Mouse (Mus musculus): ENCODE data around the gene Vmn1r193.
"Not testable (repeated sequence)": the region's sequence is repeated elsewhere in the genome, so short reads cannot be mapped to it uniquely, and the experiment has no call there.

Gene Vmn1r193

DNA sequence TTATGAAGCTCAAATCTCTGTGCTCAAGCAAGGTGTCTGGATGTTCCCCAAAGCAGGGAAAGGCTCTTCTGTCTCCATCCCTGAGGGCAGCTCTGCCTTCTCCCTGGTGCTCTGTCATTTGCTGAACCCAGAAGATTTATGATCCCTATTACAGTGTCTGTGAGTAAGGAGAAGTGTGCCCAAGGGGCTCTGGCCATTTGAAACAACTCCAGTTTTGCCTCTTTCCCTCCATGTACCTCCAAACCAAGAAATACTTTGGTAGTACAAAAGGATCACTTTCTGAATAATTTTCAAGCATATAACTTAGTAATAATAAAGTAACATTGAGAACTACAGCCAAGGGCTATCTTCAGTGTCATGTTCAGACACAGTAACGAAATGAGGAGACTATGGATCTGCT lies at the start of gene Vmn1r193:
Gene Vmn1r193 (minus strand): TSS at position 101 of the 400 bp plus-strand sequence.
- DNase-seq (ENCODE audit: low read depth in 1 of 2, low spot score in 2 of 2) = not testable (repeated sequence)

DNA sequence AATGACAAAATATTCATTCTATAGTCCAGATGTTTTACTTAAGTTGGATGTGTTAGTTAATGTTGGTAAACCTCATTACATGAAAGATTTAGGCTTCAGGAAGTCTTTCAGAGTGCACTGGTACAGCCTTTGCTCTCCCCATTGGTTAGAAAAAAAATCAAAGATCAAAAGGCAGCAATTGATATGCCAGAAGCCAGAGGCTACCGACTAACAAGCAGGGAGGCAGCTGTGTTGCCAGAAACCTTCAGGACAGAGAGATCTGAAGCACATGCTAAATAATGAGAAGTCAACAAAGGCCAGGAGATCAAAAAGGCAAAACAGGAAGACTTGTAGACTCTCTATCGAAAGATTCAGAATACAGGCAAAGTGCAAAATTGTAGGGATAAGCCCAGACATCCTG lies 48.8 kb upstream of the Vmn1r193 start:
- no peak for DNase-seq (ENCODE audit: low read depth in 1 of 2, low spot score in 2 of 2)

DNA sequence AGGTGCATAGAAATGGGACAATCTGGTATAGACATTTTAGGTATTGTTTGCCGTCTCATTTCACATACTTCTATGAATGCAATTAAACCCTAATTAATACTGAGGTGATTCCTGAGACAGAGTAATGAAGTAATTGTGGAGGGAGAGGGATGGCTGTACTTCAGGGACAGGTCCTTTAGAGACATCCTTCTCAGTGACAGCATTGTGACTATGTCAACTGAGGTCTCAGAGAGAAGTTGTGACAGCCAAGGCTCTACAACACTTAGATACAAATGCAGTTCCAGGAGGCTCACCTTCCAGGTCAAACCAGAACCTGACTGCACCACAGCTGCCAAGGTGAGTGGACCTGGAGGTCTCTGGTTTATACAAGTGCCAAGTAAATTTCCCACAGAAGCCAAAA lies 47.3 kb upstream of the Vmn1r193 start, which contains the start of gene Vmn1r195:
Gene Vmn1r195 (plus strand): TSS at position 301 of the 400 bp plus-strand sequence.
- not testable (repeated sequence) for DNase-seq (ENCODE audit: low read depth in 1 of 2, low spot score in 2 of 2)

DNA sequence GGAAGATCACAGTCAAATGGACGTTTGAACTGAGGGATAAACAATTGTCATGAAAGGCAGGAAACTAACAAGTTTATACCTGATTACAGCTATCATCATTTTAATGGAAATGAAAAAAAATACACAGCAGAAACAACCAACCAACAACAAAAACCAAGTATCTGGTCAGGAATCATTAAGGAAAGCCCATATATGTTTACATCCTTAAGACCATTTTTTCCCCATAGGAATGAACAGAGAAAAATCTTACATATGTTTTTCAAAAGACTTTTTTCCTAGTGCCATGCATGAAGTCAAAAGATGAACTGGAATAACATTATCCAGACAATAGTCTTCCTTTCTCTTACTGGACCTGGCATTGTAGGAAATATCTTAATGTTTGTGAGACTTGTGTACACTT lies 21.0 kb upstream of the Vmn1r193 start, which contains the start of gene Vmn1r194:
Gene Vmn1r194 (plus strand): TSS at position 301 of the 400 bp plus-strand sequence.
- DNase-seq (ENCODE audit: low read depth in 1 of 2, low spot score in 2 of 2) = no peak

DNA sequence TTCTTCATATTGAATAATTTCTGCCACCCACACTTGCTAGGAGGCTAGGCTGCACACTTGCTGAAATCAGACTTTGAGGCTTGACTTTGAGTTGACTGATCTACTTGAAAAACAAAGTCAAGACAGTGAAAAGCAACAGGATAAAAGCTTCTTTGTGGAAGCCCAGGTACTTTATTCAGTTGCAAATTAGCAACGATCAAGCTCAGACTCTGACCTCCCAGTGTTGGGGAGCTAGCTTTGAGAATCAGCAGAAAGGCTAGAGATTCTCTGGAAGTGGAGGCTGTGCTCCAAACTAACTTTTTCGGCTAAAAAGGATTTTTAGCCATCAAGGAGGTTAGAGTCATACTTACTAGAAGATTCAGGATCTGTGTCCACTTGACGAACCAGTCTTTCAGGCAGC lies 30.2 kb downstream of the Vmn1r193 start:
- not testable (repeated sequence) for DNase-seq (ENCODE audit: low read depth in 1 of 2, low spot score in 2 of 2)

DNA sequence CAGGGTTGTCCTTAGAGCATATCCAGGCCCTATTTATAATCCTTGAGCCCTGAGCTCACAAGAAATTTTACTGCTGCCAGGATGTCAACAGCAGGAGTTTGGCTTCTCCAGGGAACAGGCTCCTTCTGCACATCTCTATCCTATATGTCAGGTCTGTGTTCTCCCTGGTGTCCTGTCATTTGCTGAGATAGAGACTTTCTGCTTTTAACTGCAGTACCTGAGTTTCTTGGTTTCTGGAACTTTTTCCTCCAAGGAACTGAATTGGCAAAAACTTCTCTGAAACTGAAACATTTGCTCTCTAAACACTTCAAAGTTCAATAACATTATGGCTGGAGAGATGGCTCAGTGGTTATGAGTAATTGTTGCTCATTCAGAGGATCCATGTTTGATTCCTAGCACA lies 31.9 kb downstream of the Vmn1r193 start, which contains the start of gene Vmn1r192:
Gene Vmn1r192 (minus strand): TSS at position 101 of the 400 bp plus-strand sequence.
- no peak for DNase-seq (ENCODE audit: low read depth in 1 of 2, low spot score in 2 of 2)

DNA sequence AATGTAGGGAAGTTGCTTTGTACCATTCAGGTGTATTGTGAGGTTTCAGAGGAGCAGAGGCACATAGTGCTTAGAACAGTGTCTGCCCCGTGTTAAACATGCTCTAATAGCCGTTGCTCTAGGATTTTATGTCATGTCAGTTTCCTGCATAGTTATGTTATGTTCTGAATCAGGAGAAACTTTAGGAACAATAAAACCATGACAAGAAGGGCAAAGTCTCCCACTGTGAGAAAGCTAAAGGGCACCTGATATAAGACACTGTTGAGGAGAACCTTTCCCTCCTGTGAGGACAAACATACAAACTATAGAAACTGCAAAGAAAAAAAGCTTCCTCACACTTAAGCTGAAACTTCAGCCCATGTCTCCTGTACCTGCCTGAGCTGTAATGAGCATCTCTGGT lies 32.6 kb downstream of the Vmn1r193 start:
- DNase-seq (ENCODE audit: low read depth in 1 of 2, low spot score in 2 of 2) = no peak

DNA sequence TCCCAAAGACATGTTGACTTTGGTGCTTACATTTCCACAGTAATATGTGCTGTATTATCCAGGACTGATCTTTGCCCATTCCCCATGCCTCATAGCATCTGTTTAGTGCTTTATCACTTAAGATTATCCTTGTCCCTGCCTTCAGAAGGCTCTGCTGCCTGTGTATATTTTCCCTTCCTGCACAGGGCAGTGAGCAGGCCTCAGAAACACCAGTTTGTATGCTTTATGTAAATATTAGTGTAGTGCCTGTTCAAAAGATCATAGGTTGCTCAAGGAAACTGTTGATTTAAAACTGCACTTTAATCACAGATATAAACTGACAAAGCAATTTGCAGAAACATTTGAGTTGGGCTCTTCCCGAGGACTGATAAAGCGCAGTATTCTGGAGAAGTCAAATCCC lies 33.6 kb downstream of the Vmn1r193 start:
- no peak for DNase-seq (ENCODE audit: low read depth in 1 of 2, low spot score in 2 of 2)

DNA sequence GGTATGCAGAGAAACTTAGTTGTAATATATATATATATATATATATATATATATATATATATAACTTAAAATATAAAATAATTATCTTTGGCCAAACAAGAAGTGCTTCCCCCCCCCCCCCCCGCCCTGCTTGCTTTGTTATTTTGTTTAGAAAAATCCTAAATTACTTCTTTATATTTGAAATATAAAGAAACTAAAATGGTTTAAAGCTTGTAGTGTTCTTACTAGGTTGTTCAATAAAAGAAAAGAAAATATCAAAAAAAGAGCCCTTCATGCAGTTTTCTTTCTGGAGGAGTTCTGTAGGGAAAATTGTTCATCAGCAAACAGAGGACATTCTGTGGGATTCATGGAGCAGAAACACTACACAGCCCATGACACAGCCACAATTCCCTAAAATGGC lies 39.1 kb downstream of the Vmn1r193 start, which contains the start of gene Vmn1r191:
Gene Vmn1r191 (minus strand): TSS at position 101 of the 400 bp plus-strand sequence.
- no peak for DNase-seq (ENCODE audit: low read depth in 1 of 2, low spot score in 2 of 2)

DNA sequence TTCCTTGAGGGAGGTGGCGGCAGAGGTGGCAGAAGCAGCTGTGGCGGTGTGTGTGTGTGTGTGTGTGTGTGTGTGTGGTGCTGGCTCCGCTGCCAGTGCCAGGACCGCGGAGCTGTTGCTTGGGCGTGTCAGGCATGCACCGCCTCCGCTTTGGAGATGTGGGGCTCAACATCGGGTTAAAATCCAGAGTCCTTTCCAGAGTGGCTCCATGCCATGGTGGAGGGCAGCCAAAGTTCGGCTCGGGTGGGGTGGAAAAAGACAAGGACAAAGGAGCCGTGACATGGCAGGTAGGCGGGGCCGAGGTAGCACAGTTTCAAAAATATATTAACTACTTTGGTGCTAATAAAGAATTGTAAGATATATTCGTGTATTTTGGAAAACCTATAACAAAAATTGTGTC lies 54.5 kb downstream of the Vmn1r193 start:
- no peak for DNase-seq (ENCODE audit: low read depth in 1 of 2, low spot score in 2 of 2)
